Mouse (Mus musculus) stomach, postnatal 0 days (tissue): ENCODE data around the gene Fut8. TPM values are rescaled to one million over a fixed set of nuclear protein-coding genes. Genes with fewer than 3 reads are reported as not detected.
"Not testable (repeated sequence)": the region's sequence is repeated elsewhere in the genome, so short reads cannot be mapped to it uniquely, and the experiment has no call there.

Experiments used
- ATAC-seq: fragments of 200-750 bp; cut with Nextera tagmentation; 2 replicates; pipeline ENCODE4 v1.8.0; 2017; ENCODE audit not compliant: low FRiP score, low TSS enrichment
- DNase-seq: peaks from one replicate; pipeline ENCODE4 v3.0.0-alpha.2; 2016; ENCODE audit warnings: low spot score
- H3K27ac ChIP-seq: fragments of 300-500 bp; sonication (generic); replicated peaks from 2 replicates; pipeline ENCODE4 v1.5.1; 2014; ENCODE audit warnings: mild to moderate bottlenecking, control low read depth
- H3K27me3 ChIP-seq: fragments of 300-500 bp; sonication (generic); 2 replicates; pipeline ENCODE4 v1.6.1; 2014; ENCODE audit warnings: low read length; ENCODE audit not compliant: control insufficient read depth, insufficient read depth
- H3K36me3 ChIP-seq: fragments of 300-500 bp; sonication (generic); 2 replicates; pipeline ENCODE4 v1.6.1; 2014; ENCODE audit warnings: low read length, mixed read lengths; ENCODE audit not compliant: control insufficient read depth, insufficient read depth
- H3K4me1 ChIP-seq: fragments of 300-500 bp; sonication (generic); replicated peaks from 2 replicates; pipeline ENCODE4 v1.6.1; 2014; ENCODE audit warnings: antibody characterized with exemption; ENCODE audit not compliant: control insufficient read depth, insufficient read depth
- H3K4me2 ChIP-seq: fragments of 300-500 bp; sonication (generic); replicated peaks from 2 replicates; pipeline ENCODE4 v1.6.1; 2014; ENCODE audit warnings: low read depth, mild to moderate bottlenecking, control low read depth, moderate library complexity
- H3K4me3 ChIP-seq: fragments of 300-500 bp; sonication (generic); 2 replicates; pipeline ENCODE4 v1.5.1; 2014; ENCODE audit warnings: low read depth, low read length, control low read depth
- H3K9ac ChIP-seq: fragments of 300-500 bp; sonication (generic); 2 replicates; pipeline ENCODE4 v1.6.1; 2014; ENCODE audit warnings: mild to moderate bottlenecking, low read length, control low read depth, mixed read lengths
- H3K9me3 ChIP-seq: fragments of 300-500 bp; sonication (generic); 2 replicates; pipeline ENCODE4 v1.6.1; 2016; ENCODE audit warnings: low read length; ENCODE audit not compliant: control insufficient read depth
- CTCF ChIP-seq: IDR thresholded peaks from 2 replicates; pipeline ENCODE4 v1.5.1; 2016; ENCODE audit warnings: antibody characterized with exemption, low read depth, mild to moderate bottlenecking, moderate library complexity
- EP300 ChIP-seq: optimal IDR thresholded peaks from 2 replicates; pipeline ENCODE3; 2016; ENCODE audit warnings: antibody characterized with exemption
- WGBS: fragments of 180-500 bp; shearing (Covaris S2); extraction: QIAGEN DNeasy Blood & Tissue Kit; methylation state at CpG from one replicate; pipeline ENCODE4 v1.1.7; 2014; 5-methylcytosine and 5-hydroxymethylcytosine counted together
- polyA plus RNA-seq: library from polyadenylated mRNA; unstranded; fragments of >200 nt; fragmentation: Nextera tagmentation; extraction: Ambion mirVana; gene quantifications from 2 replicates; pipeline ENCODE4 v1.2.1, GENCODE M21; 2015

Gene Fut8
- polyA plus RNA-seq, 1 experiment from 2014 or later, result 29.5 TPM

GRCm38 (mm10) chr12:77240839-77241238, 2.9 kb downstream of the Fut8 start:
- Histone ChIP-seq H3K27me3 (no peaks in the 10 kb centered on the region), H3K4me3 (no peak overlapping the region), H3K9ac (no peak overlapping the region), H3K4me2 (no peak overlapping the region), H3K36me3 (no peaks in the 10 kb centered on the region), H3K9me3 (no peaks in the 10 kb centered on the region), H3K27ac (no peak overlapping the region), H3K4me1 (no peaks in the 10 kb centered on the region)
- no peak for DNase-seq
- ATAC-seq, result no peak
- TF ChIP-seq EP300 (no peak), CTCF (peak; percentile 63)
- WGBS, result 63% methylated on average over 1 of the region's 1 CpGs

GRCm38 (mm10) chr12:77262650-77263049, 24.7 kb downstream of the Fut8 start:
- TF ChIP-seq CTCF, result peak; percentile 60
- TF ChIP-seq EP300, result no peak
- Histone ChIP-seq H3K9me3 (no peaks in the 10 kb centered on the region), H3K36me3 (no peaks in the 10 kb centered on the region; the same call in 1 of the 2 replicates), H3K4me2 (no peak overlapping the region), H3K4me1 (no peaks in the 10 kb centered on the region), H3K9ac (no peak overlapping the region), H3K27ac (no peak overlapping the region), H3K27me3 (no peaks in the 10 kb centered on the region), H3K4me3 (no peak overlapping the region)
- DNase-seq, result no peak
- ATAC-seq, result no peak

- no peak overlapping the region for H3K27ac ChIP-seq
- 64% methylated on average over 2 of the region's 2 CpGs for WGBS
- TF ChIP-seq CTCF (no peak), EP300 (no peak)
- DNase-seq, result no peak
- no peaks in the 10 kb centered on the region for H3K27me3 ChIP-seq
- H3K9ac ChIP-seq, result no peak overlapping the region
- H3K36me3 ChIP-seq, result no peaks in the 10 kb centered on the region; the same call in 1 of the 2 replicates
- no peak for ATAC-seq
- no peaks in the 10 kb centered on the region for H3K4me1 ChIP-seq
- H3K4me2 ChIP-seq, result no peak overlapping the region
- no peaks in the 10 kb centered on the region for H3K9me3 ChIP-seq
- H3K4me3 ChIP-seq, result no peak overlapping the region
These were observed 25.9 kb downstream of the Fut8 start for GRCm38 (mm10) chr12:77263816-77264215.

- no peak overlapping the region for H3K9ac ChIP-seq
- TF ChIP-seq EP300 (no peak), CTCF (no peak)
- H3K36me3 ChIP-seq, result no peaks in the 10 kb centered on the region
- H3K9me3 ChIP-seq, result no peaks in the 10 kb centered on the region
- no peaks in the 10 kb centered on the region for H3K4me1 ChIP-seq
- no peak overlapping the region for H3K4me2 ChIP-seq
- H3K4me3 ChIP-seq, result no peak overlapping the region
- no peak overlapping the region for H3K27ac ChIP-seq
- DNase-seq, result no peak
- no peaks in the 10 kb centered on the region for H3K27me3 ChIP-seq
- 85% methylated on average over 3 of the region's 3 CpGs for WGBS
- no peak for ATAC-seq
These were observed 32.8 kb downstream of the Fut8 start for GRCm38 (mm10) chr12:77270694-77271093.

- H3K9me3 ChIP-seq, result no peaks in the 10 kb centered on the region
- DNase-seq (no peak), ATAC-seq (no peak)
- no peak overlapping the region for H3K9ac ChIP-seq
- no peaks in the 10 kb centered on the region for H3K27me3 ChIP-seq
- no peaks in the 10 kb centered on the region for H3K36me3 ChIP-seq
- no peak for TF ChIP-seq EP300
- no peak for TF ChIP-seq CTCF
- H3K27ac ChIP-seq, result no peak overlapping the region
- H3K4me3 ChIP-seq, result no peak overlapping the region
- no peaks in the 10 kb centered on the region for H3K4me1 ChIP-seq
- no peak overlapping the region for H3K4me2 ChIP-seq
- 97% methylated on average over 2 of the region's 2 CpGs for WGBS
These were observed 50.6 kb downstream of the Fut8 start for GRCm38 (mm10) chr12:77288507-77288906.

GRCm38 (mm10) chr12:77291017-77291416, 53.1 kb downstream of the Fut8 start:
- TF ChIP-seq CTCF, result no peak
- TF ChIP-seq EP300, result no peak
- H3K9ac ChIP-seq, result no peak overlapping the region
- ATAC-seq, result no peak
- no peak overlapping the region for H3K27ac ChIP-seq
- H3K36me3 ChIP-seq, result no peaks in the 10 kb centered on the region
- no peak overlapping the region for H3K4me2 ChIP-seq
- WGBS, result 72% methylated on average over 4 of the region's 4 CpGs
- no peaks in the 10 kb centered on the region for H3K9me3 ChIP-seq
- H3K4me1 ChIP-seq, result no peaks in the 10 kb centered on the region
- H3K27me3 ChIP-seq, result no peaks in the 10 kb centered on the region
- no peak for DNase-seq
- H3K4me3 ChIP-seq, result no peak overlapping the region

GRCm38 (mm10) chr12:77291864-77292263, 53.9 kb downstream of the Fut8 start:
- not testable (repeated sequence) for H3K9me3 ChIP-seq, H3K27me3 ChIP-seq, H3K9ac ChIP-seq, DNase-seq, H3K36me3 ChIP-seq, H3K4me3 ChIP-seq, H3K27ac ChIP-seq, ATAC-seq, H3K4me2 ChIP-seq, H3K4me1 ChIP-seq
- WGBS, result 80% methylated on average over 2 of the region's 2 CpGs
